Mouse (Mus musculus) central nervous system, embryonic 11.5 days (tissue): ENCODE data around the gene Olfr452. TPM values are rescaled to one million over a fixed set of nuclear protein-coding genes. Genes with fewer than 3 reads are reported as not detected.

Experiments
- polyA plus RNA-seq: library from polyadenylated mRNA; depleted of rRNA; stranded (reverse); fragments of >200 nt; gene quantifications from 2 replicates; pipeline ENCODE4 v1.2.3, GENCODE M21; 2012; rRNA removed

Gene Olfr452
- not detected in 2 replicates for polyA plus RNA-seq

DNA sequence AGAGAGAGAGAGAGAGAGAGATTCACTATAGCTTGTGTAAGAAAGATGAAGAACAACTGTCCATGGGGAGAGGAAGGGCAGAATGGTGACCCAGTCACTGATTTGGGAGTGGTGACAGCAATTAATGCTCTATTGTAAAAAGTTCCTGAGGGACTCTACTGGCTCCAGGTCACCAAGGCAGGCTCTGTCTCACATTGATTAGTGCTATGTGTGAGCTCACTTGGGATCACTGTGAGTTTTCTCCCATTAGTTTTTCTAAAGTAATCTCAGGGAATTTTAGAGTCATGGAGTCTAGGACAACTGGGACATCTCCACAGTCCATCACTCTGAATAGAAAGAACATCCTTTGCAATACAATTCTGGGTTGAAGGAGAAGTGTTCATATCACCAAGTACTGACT lies at the start of gene Olfr452:
TSS of gene Olfr452 (plus strand) at position 301 of the 400 bp plus-strand sequence.

DNA sequence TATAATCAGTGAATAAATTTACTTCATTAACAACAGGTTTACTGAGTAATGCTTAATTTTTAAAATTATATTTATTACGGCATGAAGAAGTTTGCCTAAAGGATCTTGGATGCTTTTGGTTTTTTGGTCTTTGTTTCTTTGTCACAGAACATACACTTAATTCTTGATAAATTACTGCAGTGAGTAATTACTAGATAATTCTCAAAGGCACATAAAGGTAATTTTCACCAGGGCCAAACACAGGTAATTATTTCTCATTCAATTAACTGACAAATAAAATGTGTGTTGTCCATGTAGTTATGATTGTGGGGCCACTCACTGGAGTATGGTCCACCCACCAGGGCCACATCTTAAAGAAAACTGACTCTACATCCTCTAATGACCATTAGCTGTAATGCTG lies 45.8 kb upstream of the Olfr452 start, which contains the start of gene Olfr453:
TSS of gene Olfr453 (plus strand) at position 301 of the 400 bp plus-strand sequence.

DNA sequence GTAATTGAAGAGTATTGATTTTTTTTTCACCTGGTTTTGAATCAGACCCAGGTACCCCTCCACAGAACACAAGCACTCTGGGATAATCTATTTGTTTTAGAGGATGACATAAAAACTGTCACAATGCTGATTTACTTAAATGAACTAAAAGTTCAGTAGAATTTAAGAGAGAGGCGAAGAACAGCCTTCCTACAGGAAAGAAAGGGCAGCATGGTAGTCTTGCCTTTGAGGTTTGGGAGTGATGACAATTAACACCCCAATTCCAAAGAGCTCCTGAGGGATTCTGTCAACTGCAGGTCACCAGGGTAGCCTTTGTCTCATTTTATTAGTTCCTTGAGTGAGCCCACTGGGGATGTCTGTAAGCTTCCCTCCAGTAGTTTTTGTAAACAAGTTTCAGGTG lies 28.8 kb upstream of the Olfr452 start, which contains the start of gene Olfr38:
TSS of gene Olfr38 (plus strand) at position 301 of the 400 bp plus-strand sequence.

DNA sequence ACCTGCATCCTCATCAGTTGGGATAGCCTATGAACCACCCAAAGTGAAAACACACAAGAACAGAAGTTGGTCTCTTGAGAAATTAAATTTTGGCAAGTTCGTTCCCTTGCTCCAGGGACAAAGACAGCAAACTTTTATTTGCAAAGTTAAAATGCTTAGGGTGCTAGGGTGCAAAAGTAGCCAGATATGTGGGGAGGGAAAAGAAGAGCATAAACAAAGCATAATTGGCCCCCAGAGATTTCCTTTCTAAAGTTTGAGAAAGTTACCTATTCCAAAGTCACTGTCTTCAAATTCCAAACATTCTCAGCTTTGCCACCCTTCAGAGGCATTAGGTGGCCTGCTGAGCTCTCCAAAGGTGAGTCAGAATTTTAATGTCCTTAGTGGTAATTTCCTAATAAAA lies 26.7 kb downstream of the Olfr452 start, which contains the start of gene Olfr450:
TSS of gene Olfr450 (plus strand) at position 301 of the 400 bp plus-strand sequence.

DNA sequence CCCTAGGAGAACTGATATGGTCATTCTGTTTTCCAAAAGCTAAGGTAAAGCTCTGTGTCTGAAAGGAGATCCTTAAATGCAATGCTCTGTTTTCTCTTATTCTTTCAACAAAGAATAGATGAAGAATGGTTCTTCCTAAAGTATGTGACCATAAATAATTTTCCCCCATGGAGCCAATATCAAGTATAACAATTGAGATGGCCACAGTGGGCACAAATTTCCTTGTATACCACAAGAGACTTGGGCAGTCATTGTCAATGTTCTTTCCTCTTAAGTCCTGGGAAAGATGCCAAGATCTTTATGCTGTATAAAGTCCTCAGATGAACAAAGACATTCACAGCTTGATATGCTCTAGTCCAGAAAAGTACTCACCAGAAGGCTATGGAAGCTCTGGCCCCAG lies 49.2 kb downstream of the Olfr452 start, which contains the start of gene Olfr449:
TSS of gene Olfr449 (plus strand) at position 301 of the 400 bp plus-strand sequence.

Other genes starting within 250 kb of the Olfr452 start
- not detected in 2 replicates for gene Olfr455, start 237.5 kb upstream of the Olfr452 start, polyA plus RNA-seq
- not detected in 2 replicates for gene Tcaf3, start 187.4 kb upstream of the Olfr452 start, polyA plus RNA-seq
- 2.9 and 3.8 TPM in 2 replicates for gene Tcaf2, start 139.8 kb upstream of the Olfr452 start, polyA plus RNA-seq
- gene Tcaf1, start 75.0 kb upstream of the Olfr452 start, polyA plus RNA-seq: 85.2 and 88.9 TPM in 2 replicates
- not detected in 2 replicates for gene Olfr453, start 45.7 kb upstream of the Olfr452 start, polyA plus RNA-seq
- gene Olfr38, start 28.7 kb upstream of the Olfr452 start, polyA plus RNA-seq: not detected in 2 replicates
- not detected in 2 replicates for gene Olfr450, start 26.8 kb downstream of the Olfr452 start, polyA plus RNA-seq
- gene Olfr449, start 49.3 kb downstream of the Olfr452 start, polyA plus RNA-seq: not detected in 2 replicates
- gene Olfr448, start 105.3 kb downstream of the Olfr452 start, polyA plus RNA-seq: not detected in 2 replicates
- not detected in 2 replicates for gene Olfr447, start 123.8 kb downstream of the Olfr452 start, polyA plus RNA-seq
- gene Olfr446, start 136.3 kb downstream of the Olfr452 start, polyA plus RNA-seq: not detected in 2 replicates
- not detected in 2 replicates for gene Olfr444, start 164.0 kb downstream of the Olfr452 start, polyA plus RNA-seq